Mouse (Mus musculus) ovary, postnatal 10 days (tissue): ENCODE measurements around the gene Fbxo31.
"Not testable (repeated sequence)": the region's sequence is repeated elsewhere in the genome, so short reads cannot be mapped to it uniquely, and the experiment has no call there.

ENCODE experiments used
- DNase-seq: peaks from one replicate; pipeline ENCODE4 v3.0.0; 2022; ENCODE audit warnings: low spot score

Fbxo31 gene

DNA sequence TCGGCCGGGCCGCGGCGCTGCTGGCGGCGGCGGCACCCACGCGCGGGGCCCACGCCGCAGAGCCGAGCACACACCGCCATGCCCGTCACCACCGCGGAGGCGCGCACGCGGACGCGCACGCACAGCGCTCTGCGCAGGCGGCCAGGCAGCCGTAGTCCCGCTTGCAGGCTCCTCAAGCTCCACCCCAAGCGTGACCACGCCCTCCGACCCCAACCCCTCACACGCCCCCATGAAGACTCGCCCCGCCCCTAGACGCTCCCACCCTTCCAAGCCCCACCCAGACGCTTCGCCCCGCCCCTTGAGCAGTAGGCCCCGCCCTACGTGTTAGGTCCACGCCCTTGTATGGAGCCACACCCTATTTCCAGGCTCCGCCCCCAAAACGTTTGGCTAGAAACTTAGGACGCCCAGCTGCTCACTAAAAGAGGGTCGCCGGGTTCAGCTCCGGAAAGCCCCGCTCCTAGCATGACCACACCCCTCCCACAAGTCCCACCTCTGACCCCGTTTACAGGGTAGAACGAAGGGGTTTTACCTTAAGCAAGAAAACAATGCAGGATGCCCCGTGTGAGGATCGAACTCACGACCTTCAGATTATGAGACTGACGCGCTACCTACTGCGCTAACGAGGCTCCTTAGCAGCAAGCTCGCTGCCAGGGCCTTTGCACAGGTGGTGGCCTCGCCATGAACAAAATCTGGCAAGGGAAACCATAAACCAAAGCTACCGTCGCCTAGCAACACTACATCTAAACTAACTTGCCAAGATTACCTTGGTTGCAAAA, at the start of gene Fbxo31:
Gene Fbxo31, minus strand, starts transcription at position 131 of the 776 bp plus-strand sequence.
- DNase-seq = peak; percentile 66

DNA sequence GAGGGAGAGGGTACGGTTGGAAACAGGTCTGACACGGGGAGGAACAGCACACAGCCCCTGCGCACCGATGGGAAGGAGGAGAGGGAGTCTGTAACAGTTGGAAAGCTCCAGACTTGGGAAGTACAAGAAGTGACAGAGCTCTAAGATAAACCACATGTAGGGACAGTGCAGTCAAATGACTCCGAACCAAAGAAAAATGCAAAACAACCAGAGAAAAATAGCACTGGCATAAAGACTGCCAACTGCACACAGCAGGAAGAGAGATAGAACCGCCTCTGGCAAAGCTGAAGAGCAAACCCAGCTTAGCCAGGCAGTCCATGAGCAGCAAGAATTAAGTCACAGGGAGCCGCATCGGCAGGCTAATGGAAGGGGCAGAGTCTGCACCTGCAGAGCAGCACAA, 44.4 kb upstream of the Fbxo31 start:
- DNase-seq = no peak

- DNase-seq = no peak
Observed at GRCm38 (mm10) chr8:121621879-121622278, 43.3 kb upstream of the Fbxo31 start.

DNA sequence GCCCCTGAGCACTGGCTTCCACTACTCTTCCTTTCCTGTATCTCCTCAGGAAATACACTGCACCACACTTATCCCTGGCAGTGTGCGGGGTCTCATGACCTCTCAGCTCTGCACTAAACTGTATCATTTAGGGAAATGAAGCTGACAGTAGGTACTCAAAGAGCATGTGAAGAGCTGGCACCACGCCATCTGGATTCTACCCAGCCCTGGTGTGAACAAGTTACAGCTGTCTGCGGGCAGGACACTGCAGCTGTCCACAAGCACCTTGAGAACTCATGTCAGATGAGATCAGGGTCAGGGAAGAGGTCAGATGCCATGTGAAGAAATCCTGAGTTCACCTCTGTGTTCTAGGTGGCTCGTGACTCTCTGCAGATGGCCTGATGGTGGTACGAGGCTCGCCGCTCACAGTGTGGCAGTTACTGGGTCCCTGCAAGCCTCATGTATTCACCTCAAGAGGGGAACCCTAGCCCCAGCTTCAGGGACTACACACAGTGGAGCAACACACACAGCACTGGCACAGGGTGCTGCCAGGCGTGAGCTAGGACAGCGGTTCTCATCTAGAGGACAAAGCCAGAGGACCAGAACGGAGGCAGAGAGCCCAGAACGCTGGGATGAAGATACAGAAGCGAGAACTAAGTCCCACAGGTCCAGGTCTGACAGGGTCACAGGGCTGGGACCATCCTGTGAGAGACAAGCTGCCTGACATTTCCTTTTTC, 42.4 kb upstream of the Fbxo31 start:
- DNase-seq = no peak

- DNase-seq = no peak
Observed at GRCm38 (mm10) chr8:121619401-121619995, 40.9 kb upstream of the Fbxo31 start.

- no peak for DNase-seq
Observed at GRCm38 (mm10) chr8:121613419-121613818, 34.8 kb upstream of the Fbxo31 start.

DNA sequence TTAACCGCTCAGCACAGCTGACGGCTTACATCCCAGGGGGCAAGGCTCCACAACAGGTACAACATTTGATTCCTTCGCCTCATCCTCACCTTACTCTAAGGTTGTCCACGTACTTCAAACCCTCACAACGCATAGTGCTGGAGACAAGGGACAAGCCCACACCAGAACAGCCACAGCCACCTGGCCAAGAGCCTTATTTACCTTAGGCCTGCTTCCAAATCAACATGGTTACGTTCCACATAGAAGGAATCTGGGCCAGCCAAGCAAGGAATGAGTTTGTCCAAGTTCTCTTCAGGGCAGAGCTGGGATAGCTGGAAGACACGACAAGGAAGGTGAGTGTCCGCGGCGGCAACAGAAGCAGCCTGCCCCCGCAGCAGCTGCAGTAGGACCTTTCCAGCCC, 31.3 kb upstream of the Fbxo31 start:
- DNase-seq = no peak

DNA sequence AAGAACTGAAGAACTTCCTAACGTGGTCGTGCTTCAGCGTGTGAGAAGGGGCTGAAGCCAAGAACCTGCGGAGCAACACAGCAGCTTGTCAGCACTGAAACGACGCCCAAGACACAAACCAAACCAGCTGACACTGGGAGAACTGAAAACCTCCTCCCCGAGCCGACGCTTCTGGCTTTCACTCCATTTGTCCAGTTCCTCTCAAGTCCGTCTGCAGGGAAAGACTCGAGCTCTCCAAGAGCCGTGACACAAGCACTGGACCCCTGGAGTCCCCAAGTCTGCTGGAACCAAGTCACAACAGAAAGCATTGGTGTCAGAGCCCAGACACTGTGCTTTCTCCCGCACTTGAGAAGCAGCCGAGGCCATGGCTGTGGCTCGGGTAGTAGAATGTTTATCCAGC, 30.6 kb upstream of the Fbxo31 start:
- no peak for DNase-seq

DNA sequence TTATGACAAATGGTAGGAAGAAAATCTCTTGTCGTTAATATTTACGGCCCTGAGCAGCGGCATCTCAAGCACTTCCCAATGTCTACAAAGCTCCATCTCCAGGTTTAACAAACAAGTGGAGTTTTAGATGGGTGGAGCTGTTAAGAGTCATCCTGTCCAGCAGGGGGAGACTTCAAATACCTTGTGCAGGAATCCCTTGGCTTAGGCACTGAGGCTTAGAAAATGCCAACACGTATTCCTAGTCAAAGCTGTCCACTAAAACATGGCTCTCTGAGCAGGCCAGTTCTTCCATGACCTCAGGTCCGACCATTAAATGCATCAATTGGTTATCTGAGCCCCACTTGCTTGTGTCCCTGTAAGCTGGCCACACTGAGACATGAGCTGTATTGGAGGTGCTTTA, 29.1 kb upstream of the Fbxo31 start:
- no peak for DNase-seq

DNA sequence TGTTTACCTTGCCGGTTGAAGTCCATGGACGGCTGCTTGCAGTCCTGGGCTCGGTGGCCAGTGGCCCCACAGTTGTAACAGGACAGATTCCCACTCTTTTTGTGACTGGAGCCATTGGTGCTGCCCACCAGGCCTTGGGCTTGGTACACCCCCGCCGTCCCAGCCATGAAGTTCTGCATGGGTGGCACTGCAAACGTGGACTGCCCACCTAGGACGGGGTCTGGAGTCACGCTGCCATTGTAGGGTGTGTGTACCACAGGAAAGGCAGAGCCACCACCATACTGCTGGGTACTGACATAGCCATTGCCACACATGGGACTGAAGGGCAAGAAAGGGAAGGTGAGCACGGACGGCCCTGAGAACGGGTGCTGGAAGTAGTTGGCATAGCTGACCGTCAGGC, 25.2 kb upstream of the Fbxo31 start:
- no peak for DNase-seq

DNA sequence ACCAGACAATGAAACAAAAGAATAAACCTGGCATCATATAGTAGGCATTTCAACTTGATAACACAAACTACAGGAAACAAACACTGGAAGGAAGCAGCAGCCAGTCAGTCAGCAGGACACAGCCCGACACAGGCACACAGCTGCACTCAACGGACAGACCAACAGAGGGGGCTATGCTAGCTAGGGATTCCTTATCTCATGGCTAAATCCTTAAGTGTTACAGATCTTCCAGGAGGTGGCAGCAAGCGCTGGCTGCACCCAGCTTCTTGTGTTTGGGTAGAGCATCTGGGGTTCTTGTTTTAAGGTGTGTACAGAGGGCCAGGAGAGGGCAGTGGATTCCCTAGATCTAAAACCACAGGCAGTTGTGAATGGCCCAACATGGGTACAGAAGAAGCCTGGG, 24.3 kb upstream of the Fbxo31 start:
- no peak for DNase-seq

- DNase-seq = no peak
Observed at GRCm38 (mm10) chr8:121602411-121602810, 23.8 kb upstream of the Fbxo31 start.

DNA sequence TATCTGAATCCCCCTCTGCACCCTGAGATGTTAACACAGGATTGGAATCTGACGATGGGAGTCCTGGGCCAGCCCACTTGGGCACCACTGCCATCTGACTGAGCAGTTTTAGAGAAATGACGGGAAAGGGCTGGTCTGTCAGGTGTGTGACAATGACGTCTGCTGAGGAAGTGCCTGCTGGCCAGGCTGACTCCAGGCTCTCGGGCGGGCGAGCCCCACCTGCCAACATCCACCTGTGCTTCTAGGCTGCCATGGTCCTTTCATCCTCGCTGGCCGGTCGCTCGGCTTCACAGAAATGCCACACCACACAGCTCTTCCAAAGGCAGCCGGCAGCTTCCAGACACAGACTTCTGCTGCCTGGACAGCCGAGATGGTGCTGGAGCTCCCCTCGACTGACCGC, 21.2 kb upstream of the Fbxo31 start:
- DNase-seq = no peak

DNA sequence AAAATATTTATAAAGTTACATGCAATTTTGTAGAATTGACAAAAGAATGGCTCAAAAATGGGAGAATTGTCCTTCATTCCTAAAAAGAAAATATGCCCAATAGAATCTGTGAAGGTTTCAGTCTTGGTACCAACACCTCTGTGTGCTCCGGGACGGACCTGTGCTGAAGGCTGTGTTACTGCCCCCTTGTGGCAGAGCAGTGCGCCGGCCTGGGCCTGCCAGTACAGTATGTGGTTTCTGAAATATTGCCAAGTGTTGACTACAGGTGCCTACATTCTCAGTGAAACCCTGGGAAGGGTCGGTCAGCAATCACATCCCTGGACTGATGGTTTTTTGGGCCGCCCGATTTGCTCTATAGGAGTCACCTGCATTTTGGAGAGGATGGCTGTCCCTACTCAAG, 20.3 kb upstream of the Fbxo31 start:
- peak; percentile 44 for DNase-seq

DNA sequence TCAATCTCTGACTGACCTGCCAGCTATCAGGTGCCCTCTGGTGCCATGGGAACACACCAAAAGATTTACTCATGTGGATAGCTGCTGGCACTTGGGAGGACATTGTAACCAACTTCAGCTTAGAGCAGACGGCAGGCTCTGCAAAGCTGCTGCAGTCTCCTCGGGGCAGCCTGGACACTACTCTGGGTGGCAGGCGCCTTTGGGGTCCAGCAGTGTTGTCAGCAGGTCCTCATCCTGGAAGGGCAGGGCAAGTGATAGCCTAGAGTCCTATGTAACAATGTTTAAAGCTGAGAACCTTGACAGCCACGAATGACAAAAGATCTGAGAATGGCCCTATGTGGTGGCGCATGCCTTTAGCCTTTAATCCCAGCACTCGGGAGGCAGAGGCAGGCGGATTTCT, 19.6 kb upstream of the Fbxo31 start:
- DNase-seq = no peak

- DNase-seq = not testable (repeated sequence)
Observed at GRCm38 (mm10) chr8:121597492-121597891, 18.9 kb upstream of the Fbxo31 start.

- no peak for DNase-seq
Observed at GRCm38 (mm10) chr8:121593983-121594382, 15.4 kb upstream of the Fbxo31 start.

DNA sequence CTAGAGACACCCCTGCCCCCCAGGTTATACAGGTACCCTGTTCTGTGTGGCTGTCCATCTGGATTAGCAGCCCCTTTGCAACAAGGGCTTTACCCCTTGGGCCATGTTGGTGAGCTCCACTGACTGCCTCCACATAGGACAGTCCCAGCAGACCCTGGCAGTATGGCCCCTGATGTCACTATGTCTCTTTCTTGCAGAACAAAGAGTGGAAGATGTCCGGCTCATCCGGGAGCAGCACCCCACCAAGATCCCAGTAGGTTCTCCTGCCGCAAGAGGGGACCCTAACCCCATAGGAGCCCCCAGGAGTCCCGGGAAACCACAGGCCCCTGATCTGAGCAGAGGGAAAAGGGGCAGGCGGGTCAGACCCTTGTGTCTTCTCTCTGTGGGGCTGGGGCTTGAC, 14.7 kb upstream of the Fbxo31 start:
- DNase-seq = no peak

DNA sequence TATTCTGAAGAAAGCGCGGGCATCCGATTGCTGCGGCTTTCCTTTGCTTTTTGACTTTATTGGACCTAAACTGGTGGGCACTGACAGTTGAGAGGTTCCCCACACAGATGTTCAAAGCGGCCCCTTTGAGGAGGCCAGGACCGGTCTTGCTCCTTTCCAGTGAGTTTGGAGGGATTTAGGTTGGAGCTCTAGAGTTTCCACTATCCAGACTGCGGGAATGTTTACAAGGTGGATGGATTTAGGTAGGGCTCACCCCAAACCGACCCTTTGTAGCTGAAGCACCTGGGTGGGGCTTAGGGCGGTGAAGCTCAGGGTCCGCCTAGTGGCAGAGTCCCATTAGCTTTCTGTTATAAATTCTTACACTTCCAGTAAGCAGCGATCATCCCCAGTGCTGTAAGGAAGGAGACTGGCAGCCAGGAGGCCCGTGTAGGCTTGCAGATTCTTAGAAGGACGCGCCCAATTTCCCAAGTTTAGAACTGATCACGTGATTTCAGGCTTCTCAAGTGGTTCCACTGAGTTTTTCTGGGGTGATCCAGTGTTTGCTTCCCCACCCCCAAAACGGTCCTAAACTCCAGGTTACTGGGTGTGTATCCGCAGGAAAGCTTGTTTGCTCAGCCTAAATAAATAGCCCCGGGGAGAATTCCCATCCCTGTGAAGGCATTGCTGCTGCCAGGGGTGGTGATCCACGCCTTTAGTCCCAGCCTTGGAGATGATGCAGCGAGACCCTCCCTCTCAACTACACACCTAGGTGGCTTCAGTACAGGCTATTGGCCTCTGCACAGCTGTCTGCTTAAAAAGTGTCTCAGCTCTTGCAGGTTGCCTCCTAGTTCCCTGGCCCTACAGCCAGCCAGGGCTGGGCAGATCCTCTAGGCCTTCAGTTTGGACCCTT, 12.8 kb upstream of the Fbxo31 start:
- no peak for DNase-seq

DNA sequence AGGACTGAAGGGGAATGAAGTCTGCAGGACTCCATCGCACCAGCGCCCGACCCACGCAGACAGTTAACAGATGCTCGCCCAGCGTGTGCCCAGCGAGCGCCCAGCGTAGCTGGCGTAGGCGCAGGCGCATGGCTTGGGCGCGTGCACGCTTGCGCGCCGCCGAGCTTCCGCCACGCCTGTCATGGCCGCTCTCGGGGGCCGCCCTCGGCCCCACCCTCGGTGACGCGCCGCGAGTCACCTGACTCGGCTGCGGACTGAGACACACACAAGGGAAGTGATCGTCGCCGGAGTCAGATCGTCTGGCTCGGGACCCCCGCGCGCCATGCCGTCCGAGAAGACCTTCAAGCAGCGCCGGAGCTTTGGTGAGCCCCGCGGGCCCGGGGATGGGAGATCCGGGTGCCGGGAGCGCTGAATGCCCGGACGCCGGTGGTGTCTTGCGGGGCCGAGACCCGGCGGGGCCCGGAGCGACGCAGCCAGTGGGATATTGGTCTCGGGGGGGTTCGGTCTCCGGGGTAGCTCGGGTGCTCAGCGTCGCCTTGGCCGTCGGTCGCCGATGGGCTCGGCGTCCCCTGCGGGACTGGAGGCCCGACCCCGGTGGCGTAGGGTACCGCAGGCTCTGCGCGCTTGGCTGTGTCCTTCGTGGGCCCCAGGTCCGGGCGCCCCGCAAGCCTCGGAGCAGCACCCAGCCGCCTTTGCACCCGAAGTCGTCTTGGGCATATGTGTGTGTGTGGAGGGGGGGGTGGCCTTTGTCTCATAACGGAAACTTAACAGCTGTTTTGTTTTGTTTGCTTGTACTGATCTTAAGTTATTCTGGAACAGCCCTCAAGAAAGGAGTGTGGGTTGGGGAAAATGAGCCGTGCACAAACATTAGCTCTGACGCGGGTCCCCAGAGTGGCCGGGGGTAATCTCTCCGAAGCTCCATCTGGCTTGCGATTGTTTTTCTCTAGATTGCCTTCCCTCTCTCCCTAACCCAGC, 11.9 kb upstream of the Fbxo31 start, which contains the start of gene Map1lc3b:
Gene Map1lc3b, plus strand, starts transcription at position 159 of the 975 bp plus-strand sequence.
- DNase-seq = peak; percentile 94

- no peak for DNase-seq
Observed at GRCm38 (mm10) chr8:121589205-121589726, 10.7 kb upstream of the Fbxo31 start.
